Mouse (Mus musculus): ENCODE measurements around the gene Cdkn1a. TPM values are rescaled to one million over a fixed set of nuclear protein-coding genes. Genes with fewer than 3 reads are reported as not detected.
"Not testable (repeated sequence)": the region's sequence is repeated elsewhere in the genome, so short reads cannot be mapped to it uniquely, and the experiment has no call there.

Gene Cdkn1a
- polyA plus RNA-seq (2017; shearing (Covaris generic)) = 1 to 10 TPM; 2.5 to 4.6 TPM

DNA sequence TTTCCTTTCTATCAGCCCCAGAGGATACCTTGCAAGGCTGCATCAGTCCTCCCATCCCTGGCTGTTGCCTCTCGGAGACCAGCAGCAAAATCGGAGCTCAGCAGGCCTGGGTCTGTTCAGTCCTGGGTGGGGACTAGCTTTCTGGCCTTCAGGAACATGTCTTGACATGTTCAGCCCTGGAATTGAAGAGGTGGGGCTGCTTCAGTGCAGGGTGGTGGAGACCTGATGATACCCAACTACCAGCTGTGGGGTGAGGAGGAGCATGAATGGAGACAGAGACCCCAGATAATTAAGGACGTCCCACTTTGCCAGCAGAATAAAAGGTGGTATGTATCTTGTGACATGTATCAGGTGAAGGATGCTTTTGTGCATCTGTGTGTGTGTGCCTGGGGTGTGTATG lies at the start of gene Cdkn1a:
TSS of gene Cdkn1a (plus strand) at position 201 of the 400 bp plus-strand sequence.
- ATAC-seq = no peak

DNA sequence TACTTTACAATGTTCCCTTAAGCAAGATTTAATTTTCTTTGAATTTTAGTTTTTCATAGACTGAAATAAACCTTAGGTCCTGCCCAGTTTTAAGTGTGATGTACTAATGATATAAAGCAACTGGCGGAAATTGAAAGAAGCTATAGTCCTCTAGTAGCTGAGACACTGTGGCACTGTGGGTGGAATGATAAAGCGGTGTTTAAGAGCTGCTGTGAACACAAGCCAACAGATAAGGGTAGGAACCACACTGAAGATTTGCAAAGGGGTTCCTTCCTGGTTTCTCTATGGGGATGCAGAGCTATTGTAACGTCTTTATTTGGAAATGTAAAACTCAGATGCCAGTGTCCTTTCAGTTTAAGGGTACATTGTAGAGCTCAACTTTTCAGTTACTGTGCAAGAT lies 49.1 kb upstream of the Cdkn1a start:
- ATAC-seq = not testable (repeated sequence)

DNA sequence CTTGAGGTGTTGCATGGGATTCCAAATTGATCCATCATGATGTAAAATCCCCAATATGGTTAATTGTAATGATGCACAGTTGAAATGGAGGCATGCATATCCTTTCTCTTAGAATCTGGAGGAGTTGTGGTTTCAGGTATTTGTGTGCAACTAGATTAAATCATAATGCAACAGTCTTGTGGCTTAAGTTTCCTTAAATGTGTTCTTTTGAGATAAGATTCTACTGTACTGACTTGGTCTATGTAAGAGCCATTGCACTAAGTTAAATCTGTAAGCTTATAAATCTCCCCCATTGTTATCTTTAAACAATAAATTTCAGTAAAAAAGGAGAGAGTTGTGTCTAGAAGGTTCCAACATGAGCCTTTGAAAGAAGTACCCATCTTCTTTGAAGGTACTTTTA lies 48.2 kb upstream of the Cdkn1a start:
- no peak for ATAC-seq

DNA sequence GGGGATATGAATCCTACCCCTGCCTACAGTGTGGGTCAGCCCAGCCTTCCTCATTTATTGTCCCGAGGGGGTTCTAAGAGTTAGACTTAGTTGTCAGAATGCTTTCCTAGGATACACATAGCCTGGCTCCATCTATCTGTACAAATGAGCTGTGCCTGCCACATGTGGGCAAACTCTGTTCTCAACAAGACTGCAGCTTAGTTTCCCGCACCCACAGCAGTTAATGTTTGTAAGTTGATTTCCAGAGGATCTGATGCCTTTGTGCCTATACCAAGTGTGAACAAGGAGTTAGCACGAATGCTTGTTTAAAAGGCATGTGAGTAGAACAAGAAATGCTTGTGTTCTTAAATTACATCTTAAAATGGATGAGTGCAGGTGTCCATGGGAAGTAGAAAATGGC lies 47.2 kb upstream of the Cdkn1a start:
- no peak for ATAC-seq

DNA sequence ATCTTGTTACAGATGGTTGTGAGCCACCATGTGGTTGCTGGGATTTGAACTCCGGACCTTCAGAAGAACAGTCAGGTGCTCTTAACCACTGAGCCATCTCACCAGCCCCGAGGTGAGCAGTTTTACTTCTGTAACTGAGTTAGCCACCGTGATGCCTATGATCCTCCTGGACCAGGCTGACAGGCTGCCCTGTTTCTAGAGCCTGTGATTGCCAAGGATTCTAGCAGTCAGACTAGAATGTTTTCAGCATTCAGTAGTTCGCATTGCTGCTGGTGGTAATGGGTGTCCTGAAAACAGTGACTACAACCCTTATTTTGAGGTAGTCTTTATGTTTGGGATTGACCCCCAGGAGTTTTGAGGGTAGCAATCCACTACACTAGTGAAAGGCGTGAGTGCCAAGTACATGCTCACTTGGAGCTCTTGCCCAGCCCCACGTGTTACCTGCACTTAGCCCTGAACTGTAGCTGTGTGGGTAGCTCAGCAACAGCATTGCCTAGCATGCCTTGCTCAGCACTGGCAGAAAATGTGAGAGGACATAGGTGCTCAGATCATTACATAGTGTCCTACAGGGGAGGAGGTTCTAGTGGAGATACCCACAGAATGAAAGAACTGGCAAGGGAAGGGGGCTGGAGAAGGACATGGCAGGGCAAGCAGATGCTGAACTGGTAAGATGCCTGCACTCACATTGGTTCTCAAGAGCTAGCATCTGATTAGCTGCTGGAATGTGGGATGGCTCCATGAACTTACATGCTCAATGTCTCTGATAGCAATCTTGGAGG lies 46.4 kb upstream of the Cdkn1a start:
- no peak for ATAC-seq

DNA sequence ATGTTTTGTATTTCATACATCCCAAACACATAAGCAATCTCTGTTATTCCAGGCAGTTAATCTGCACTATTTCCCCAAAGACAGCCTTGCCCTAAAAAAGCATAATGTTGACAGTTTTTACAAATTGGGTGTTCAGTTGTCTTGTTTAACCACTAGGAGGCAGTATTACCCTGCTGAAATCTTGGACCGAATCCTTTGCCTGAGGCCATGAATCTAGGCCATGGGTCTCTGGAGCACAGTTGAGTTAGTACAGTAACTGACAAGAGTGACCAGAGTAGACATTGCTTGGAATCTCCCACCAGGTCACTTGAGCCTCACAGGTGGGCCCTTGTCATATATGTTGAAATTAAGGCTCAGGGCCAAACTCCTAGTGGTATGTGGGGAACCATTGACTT lies 45.9 kb upstream of the Cdkn1a start:
- ATAC-seq = peak; percentile 48

DNA sequence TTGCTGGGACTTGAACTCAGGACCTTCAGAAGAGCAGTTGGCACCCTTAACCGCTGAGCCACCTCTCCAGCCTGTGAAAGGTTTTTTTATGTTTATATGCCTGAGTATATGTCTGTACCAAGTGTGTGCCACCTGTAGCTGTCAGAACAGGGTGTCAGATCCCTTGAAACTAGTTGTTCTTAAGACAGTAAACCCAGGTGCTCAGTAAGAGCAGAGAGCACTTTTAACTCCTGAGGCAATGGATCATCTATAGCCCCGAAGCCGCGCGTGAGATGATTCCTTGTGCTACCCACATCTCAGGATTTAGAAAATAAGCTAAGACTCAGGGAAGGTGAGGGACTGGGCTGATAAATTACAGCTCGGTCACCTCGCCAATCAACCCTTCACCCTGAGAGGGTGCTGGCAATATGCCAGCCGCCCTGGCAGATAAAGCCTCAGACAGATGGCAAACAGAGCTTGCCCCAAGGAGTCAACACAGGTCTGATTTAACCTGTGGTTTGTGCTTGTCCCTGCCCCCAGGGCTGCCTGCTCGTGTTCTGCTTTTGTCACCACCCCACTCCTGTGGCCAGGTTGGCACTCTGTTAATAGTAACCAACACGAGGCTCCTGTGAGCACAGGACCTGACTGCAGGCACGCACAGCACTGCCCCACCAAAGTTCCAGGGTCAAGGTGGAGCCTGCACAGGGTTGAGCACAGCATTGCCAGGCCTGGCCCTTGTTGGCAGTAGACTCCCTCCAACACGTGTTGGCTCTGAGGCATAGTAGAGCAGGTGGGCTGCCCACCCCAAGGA lies 44.8 kb upstream of the Cdkn1a start:
- no peak for ATAC-seq

DNA sequence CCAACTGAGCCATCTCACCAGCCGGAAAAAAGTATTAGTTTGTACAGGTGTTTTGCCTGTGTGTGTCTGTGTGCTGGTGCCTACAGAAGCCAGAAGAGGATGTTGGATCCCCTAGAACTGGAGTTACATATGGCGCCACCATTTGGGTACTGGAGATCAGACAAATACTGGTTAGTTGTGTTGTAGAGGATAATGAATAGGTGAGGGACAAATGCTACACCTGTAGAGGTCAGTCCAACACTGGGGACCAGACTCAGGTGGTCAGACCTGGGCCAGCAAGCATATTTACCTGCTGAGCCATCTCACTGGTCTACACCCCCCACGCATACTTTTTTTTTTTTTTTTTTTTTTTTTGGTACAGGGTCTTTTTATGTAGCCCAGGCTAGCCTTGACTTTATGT lies 43.9 kb upstream of the Cdkn1a start:
- ATAC-seq = no peak

DNA sequence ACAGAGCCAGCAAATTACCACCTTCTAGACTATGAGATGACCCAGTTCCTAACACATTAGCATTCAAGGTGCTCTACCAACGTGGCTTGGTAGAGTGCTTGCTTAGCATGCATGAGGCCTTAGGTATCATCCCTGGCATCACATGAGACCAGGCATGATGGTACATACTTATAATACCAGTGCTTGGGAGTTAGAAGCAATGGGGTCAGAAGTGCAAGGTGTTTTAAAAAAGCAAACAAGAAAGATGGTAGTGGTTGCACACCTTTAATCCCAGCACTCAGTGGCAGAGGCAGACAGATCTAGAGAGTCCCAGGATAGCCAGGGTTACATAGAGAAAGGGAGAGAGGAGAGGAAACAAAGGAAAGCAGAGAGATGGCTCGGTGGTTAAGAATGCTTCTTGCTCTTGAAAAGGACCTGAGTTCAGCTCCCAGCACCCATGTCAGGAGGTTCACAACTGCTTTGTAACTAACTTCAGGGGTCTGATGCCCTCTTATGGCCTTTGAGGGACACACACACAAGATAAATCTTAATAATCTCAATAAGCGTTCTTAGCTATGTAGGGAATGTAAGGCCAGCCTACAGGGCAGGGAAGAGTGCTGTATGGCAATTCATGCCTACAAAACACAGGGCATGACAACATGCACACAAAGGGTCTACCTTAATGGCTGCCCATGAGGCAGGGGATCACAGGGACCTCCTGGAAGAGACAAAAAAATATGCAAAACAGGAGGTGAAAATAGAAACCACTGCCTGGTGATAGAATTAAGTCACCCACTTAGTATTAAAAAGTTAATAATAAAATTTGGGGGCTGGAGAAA lies 42.9 kb upstream of the Cdkn1a start:
- ATAC-seq = no peak

DNA sequence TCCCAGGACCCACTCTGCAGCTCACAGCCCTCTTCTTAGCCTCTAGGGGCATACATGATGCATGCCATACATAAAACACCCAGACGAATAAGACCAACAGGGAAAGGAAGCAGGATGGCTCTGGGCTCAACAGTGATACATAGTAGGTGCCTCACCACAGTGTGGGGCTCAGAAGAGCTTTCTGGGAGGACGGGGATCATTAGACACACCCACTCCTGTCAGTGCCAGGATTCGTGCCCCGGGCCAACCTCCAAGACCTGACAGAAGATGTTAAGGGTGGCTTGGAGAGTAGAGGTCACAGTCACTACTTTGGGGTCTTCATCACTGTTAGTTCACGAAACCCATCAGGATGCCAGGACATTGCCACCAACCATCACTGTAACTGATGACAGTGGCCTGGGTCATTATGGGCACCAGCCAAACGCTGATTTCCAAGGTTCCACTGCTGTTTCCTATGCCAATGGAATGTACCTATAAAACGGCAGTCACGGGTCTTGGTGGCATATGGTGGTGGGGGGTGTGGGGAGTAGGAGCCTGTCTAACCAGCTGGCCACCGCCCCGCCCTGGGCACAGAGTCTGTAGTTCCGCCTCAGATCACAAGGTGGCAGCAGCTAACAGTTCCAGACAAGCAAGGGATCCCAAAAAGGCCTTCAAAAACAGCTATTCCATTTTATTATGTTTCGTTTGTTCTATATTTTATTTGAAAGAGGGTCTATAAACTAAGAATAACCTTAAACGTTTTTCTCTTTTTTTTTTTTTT lies 41.8 kb upstream of the Cdkn1a start:
- peak; percentile 72 for ATAC-seq

DNA sequence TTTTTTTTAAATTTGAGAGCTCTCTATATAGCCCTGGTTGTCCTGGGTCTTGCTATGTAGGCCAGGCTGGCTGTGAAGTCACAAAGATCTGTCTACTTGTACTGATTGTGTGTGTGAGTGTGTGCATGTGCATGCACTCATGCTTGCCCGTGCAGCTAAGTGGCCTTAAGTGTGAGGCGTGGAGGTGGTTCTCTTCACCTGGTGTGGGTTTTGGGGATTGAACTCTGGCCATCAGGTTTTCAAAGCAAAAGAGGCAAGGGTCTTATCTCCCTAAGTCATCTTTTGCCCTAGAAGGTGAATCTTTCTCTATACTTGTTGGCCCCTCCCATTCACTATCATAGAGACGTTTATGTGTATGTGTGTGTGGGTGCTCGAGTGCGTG lies 41.3 kb upstream of the Cdkn1a start:
- ATAC-seq = no peak

DNA sequence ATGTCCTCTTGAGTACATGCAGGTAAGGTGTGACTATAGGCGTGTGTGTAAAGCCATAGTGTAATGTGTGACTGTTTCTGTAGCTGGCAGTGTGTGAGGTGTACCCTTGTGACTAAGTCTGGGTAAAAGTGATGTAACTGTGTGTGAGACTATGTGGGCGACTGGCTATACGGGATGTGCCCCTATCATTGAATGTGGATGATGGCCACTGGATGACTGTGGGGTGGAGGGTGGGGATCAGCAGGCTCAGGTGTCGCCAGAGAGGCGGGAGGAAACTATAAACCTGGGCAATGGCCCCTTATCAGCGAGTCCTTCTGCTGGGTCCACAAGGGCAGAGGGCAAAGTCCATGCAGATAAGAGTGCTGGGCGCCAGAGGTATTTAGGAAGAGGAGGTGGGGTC lies 40.9 kb upstream of the Cdkn1a start:
- no peak for ATAC-seq

DNA sequence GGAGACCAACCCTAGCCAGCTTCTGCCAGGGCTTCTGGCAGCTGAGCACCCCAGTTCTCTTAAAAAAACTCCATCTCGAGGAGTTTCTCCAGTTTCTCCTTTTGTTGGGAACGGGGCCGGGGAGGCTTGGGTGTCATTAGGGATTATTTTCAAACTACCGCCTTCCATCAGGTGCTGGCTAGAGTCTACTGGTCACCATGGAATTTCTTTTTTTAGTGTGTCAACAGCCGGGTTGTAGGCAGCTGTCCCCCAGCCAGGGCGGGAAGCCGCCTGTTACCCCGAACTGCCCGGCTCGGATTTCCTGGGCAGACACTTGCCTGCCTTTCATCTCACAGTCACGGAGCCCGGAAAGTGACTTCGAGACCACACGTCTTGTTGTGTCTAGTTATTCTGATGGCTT lies 40.0 kb upstream of the Cdkn1a start:
- ATAC-seq = no peak

DNA sequence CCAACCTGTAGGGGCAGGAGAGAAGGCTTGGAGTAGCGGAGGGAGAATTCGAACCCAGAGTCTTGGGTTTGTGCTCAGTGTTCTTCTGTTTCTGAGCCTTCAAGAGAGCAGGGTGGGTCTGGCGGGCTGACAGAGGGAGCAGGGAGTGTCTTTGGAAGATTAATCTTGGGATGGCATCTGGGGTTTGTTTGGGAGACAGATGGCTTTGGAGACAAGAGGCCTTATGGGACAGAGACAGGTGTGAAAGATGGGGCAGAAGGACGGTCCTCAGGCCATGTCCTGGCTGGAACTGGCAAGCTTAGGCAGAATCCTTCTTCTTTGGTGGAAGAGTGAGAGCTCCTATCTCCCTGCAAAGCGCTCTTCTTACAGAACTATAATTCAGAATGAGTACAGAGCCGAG lies 37.7 kb upstream of the Cdkn1a start:
- ATAC-seq = no peak

DNA sequence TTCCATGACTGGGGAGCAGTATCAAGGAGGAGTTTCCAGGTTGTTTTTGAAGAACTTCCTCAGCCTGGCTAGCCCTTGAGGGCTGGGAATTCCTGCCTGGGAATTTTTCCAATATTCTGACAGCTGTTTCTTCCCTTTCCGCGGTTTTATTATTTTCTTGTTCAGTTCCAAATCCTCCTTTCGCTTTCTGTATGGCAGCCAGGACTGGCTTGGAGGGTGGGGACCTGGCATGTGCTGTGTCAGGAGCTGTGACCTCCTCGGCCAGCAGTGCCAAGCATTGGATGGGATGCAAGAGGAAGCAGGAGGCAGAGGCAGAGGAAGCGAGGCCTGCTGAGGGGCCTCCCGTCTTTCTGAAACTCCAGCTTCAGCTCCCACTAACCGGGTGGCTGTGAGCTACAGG lies 36.9 kb upstream of the Cdkn1a start:
- ATAC-seq = no peak

DNA sequence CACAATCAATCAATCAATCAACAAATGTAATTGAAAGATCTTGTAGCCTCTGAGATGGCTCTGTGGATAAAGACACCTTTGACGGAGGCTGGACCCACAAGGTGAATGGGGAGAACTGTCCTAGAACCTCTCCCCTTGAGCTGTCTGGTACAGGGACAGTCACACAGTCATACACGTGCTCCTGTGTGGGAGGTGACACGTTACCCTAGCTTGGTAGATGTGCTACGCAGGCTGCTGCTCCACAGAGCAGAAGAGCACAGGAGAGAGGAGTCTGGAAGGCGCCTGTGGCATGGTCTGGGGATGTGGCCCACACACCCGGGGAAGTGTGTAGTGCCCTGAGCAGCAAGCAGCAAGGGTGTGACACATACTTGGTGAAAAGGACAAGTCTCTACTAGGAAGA lies 36.3 kb upstream of the Cdkn1a start:
- ATAC-seq = no peak

DNA sequence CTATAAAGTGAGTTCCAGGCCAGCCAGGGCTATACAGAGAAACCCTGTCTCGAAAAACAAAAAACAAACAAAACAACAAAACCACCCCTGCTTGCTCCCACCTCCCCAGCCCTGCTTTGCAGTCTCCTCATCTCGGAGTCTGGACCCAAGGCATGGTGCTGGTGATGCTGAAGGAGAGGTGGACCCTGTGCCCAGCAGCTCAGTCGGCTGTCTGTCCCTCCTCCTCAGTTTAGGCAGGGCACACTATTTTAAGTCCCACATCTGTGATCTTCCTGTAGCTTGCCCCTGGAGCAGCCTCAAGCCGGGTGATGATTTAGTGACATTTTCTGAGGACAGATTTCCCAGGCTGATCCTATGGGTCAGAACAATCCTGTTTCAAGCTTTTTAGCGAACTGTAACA lies 35.2 kb upstream of the Cdkn1a start:
- ATAC-seq = no peak

DNA sequence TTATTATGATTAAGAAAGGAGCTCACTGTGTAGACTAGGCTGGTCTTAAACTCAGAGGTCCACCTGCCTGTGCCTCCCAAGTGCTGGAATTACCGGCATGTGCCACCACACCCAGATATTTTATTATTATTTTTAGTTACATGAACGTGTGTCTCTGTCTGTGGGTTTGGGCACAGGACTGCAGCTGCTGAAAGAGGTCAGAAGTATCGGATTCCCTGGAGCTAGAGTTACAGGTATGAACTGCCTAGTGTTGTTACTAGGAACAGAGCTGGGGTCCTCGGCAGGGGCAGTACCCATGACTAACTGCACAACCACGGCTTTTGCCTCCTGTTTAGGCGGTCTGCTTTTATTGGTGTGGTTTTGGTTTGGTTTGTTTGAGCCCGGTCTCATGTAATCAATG lies 34.6 kb upstream of the Cdkn1a start:
- ATAC-seq = no peak

DNA sequence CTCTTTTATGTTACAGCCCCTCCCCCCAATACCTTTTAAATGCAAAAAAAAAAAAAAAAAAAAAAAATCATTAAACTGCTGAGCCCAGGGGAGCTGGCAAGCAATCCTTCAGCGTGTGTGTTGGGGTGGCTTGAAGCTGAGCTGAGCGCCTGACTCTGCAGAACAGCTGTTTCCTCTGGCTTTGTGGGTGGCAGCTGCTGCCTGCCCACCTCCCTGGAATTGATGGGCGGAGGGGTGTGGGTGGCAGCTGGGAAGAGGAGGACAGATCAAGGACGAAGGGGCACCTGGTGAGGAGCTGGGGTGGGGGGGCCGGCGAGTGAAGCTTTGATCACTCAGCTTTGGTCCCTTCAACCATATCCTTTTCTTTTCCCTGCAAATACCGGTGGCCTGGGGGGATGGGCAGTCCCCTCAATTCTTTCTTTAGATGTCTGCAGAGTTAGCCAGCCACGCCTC lies 34.1 kb upstream of the Cdkn1a start:
- ATAC-seq = no peak

DNA sequence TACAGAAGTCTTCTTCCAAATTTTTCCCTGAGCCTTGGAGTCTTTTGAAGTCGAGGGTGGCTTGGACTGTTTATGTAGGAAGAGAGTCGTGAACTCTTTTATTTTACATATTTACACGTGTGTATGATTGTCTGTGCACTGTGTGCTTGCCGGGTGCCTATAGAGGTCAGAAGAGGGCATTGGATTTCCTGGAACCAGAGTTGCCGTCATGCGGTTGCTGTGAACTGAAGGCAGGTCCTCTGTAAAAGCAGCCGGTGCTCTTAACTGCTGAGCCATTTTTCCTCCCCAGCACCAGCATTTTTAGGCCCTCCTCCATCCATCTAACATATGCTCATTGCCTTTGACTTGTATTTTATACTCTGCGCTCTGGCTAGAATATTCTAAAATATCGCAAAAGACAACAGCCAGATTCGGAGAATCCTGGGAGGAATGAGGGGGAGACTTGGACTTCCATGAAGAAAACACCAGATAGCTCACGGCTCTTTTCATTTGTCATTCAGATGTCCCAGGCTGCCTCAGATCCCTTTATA lies 33.4 kb upstream of the Cdkn1a start:
- no peak for ATAC-seq

DNA sequence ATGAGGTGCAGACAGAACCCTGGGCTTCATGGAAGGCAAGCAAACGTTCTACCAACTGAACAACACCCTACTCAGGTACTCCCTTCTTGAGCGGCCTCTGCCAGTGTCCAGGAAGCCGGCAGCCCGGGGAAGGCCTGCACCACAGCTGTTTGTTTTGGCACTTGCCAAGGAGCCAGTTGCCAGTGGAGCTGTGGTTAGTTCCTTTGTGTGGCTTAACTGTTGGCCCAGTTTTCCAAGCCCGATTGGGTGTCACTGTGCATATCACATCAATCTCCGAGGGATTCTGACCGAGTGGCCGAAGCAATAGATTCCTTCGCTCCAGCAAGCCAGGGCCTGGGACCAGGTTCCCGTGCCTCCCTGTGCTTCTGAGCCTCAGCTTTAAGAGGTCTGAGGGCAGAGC lies 32.8 kb upstream of the Cdkn1a start:
- no peak for ATAC-seq

DNA sequence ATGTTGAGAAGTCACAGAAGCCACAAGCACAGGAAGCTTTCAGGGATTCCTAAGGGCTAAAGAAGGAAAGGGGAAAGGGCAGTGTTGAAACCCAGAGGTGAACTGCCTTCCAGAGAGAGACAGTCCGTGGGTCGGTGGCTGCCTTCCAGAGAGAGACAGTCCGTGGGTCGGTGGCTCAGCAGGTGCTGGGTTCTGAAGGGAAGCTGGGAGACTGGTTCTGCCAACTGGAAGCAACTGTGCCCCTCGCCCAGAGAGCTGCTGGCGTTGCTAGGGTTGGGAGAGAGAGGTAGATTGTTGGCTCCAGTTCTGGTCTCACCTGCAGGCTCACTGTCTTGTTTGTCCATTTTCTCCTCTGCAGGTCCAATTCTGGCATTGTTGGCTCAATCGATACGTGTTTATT lies 32.3 kb upstream of the Cdkn1a start:
- ATAC-seq = no peak

Data from CD4-positive, CD25-positive, alpha-beta regulatory T cell, adult 4 months (primary cell).